Mouse (Mus musculus) megakaryocyte, embryonic 14.5 days (primary cell): ENCODE results near the gene Clybl. TPM values are rescaled to one million over a fixed set of nuclear protein-coding genes. Genes with fewer than 3 reads are reported as not detected.

Experiments used
- H3K27me3 ChIP-seq: replicated peaks from 2 replicates; pipeline ENCODE3; 2012; ENCODE audit warnings: inconsistent platforms
- H3K36me3 ChIP-seq: replicated peaks from 2 replicates; pipeline ENCODE3; 2012; ENCODE audit warnings: low read length, inconsistent platforms, mixed read lengths
- H3K4me1 ChIP-seq: 2 replicates; pipeline ENCODE4 v1.6.1; 2012; ENCODE audit warnings: inconsistent platforms
- H3K4me3 ChIP-seq: replicated peaks from 2 replicates; pipeline ENCODE3; 2012; ENCODE audit warnings: moderate library complexity, mild to moderate bottlenecking, inconsistent platforms
- H3K9me3 ChIP-seq: 2 replicates; pipeline ENCODE4 v1.6.1; 2012; ENCODE audit warnings: inconsistent platforms
- FLI1 ChIP-seq: IDR thresholded peaks from 2 replicates; pipeline ENCODE4 v1.6.1; 2012; ENCODE audit warnings: low read length, inconsistent platforms, mixed read lengths
- GATA1 ChIP-seq: IDR thresholded peaks from 3 replicates; pipeline ENCODE4 v1.6.1; 2012; ENCODE audit warnings: mixed read lengths, low read length, inconsistent platforms, borderline replicate concordance
- polyA plus RNA-seq: library from polyadenylated mRNA; stranded (reverse); fragments of >175 nt; gene quantifications from 2 replicates; pipeline ENCODE4 v1.2.3, GENCODE M21; 2012; ENCODE audit warnings: low replicate concordance; ENCODE audit not compliant: insufficient read depth

The Clybl gene
- polyA plus RNA-seq, 1 experiment: 8.3 TPM

DNA sequence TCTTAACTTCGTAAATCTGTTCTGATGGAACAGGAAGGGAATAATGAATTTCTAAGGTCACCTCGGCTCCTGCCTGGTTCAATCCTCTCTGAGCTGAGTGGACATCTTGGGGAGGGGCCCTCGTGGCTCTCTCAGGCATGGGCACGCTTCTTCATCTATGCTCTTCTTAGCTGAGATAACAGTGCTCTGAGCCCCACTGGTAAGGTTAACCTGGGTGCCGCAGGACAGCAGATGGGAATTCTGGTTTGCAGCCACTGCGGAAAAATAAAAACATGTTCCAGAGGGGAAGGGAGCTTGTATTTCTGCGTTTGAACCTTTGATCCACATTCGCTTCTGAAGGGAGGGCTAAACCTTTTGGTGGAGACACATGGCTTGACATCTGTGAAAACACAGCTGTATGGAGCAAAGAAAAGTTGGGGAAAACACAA lies 43.0 kb downstream of the Clybl start:
- Histone ChIP-seq H3K4me1 (peaks cover 10% of the 10 kb centered on the region), H3K4me3 (no peak overlapping the region), H3K9me3 (peaks cover 5% of the 10 kb centered on the region), H3K27me3 (peaks cover 6% of the 10 kb centered on the region), H3K36me3 (no peaks in the 10 kb centered on the region)
- TF ChIP-seq FLI1 (no peak), GATA1 (no peak)

- no peak for TF ChIP-seq GATA1
- TF ChIP-seq FLI1: no peak
- H3K27me3 ChIP-seq: peaks cover 9% of the 10 kb centered on the region
- no peak overlapping the region for H3K4me3 ChIP-seq
- no peaks in the 10 kb centered on the region for H3K36me3 ChIP-seq
- peaks cover 10% of the 10 kb centered on the region for H3K4me1 ChIP-seq
- no peaks in the 10 kb centered on the region for H3K9me3 ChIP-seq
Observed at GRCm38 (mm10) chr14:122225479-122226132, 44.1 kb downstream of the Clybl start.

DNA sequence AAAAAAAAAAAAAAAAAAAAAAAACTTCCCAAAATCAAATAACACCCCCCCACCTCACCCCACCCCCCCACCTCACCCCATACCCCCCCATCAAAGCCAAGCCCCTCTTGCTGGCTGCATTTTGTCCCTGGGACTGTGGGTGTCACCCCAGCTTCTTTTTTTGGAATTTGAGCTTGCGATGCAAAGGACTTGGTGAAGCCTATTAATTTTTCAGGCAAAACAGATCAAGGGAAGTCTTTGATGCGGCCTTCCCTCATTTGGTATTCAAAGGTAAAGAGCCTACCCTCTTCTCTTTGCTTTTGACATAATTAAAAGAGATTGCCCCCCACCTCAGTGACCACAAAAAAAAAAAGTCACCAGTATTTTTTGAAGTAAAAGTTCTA lies 44.6 kb downstream of the Clybl start:
- Histone ChIP-seq H3K4me3 (no peak overlapping the region), H3K4me1 (peaks cover 10% of the 10 kb centered on the region), H3K9me3 (no peaks in the 10 kb centered on the region), H3K36me3 (no peaks in the 10 kb centered on the region), H3K27me3 (peaks cover 10% of the 10 kb centered on the region)
- no peak for TF ChIP-seq GATA1
- TF ChIP-seq FLI1: no peak

DNA sequence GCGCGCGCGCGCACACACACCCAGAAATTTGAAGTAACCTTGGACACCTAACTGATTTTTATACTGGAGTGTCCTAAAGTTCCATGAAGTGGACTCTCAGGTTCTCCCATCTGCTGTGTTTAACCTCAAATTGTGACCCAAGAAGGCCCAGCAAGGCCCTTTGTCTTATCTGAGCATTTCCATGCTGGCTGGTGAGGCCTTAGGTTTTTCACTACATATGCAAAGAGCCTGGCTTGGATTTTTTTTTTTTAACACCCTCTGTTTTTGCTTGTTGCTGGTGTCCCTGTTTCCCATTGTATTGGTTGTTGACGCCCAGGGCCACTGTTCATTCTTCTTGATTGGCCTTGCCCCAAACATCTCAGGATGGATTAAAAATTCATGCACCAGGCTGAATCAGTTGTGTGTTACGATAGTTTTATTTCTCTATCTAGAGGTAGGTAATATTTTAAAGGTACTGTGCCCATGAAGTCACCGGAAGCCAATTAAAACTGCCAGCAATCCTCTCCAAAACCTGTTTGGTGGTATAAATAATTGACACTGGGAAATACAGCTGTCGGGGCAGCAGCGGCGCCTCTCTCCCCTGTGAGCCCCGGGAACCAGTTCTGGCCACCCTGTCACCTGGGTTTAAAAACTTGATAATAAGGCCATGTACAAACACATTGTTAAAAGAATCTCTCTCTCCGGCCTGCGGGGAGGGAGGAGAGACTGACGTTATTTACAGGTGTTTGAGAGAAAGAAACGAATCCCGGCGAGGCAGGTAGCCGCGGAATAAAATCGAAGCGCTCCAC lies 45.4 kb downstream of the Clybl start:
- TF ChIP-seq GATA1 (no peak), FLI1 (no peak)
- peaks cover 10% of the 10 kb centered on the region for H3K27me3 ChIP-seq
- no peaks in the 10 kb centered on the region for H3K36me3 ChIP-seq
- peaks cover 10% of the 10 kb centered on the region for H3K4me1 ChIP-seq
- H3K4me3 ChIP-seq: no peak overlapping the region
- H3K9me3 ChIP-seq: no peaks in the 10 kb centered on the region

DNA sequence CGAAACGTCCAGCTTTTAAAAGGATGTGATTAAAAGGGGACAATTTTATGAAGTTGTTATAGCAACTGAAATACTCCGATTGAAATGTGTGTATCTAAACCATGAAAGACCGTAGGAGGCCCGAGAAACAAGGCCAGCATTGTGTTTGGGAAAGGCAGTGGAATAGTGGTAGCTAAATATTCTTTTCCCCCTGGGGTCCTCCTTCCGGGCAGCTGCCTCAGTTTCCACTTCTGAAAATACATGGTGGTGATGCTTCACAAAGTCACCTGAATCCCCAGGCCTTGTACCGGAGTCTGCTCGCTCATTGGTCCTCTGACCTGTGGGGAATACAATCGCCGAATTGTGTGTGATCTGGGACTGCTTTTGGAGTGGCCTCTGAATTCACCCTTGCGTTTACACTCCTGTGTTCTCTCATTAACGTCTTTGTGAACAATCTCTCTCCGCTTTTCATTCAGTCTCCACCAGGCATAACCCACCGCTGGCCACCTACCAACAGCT lies 46.0 kb downstream of the Clybl start:
- no peak for TF ChIP-seq FLI1
- no peak for TF ChIP-seq GATA1
- Histone ChIP-seq H3K4me1 (peaks cover 10% of the 10 kb centered on the region), H3K27me3 (peaks cover 10% of the 10 kb centered on the region), H3K4me3 (no peak overlapping the region), H3K36me3 (no peaks in the 10 kb centered on the region), H3K9me3 (no peaks in the 10 kb centered on the region)

DNA sequence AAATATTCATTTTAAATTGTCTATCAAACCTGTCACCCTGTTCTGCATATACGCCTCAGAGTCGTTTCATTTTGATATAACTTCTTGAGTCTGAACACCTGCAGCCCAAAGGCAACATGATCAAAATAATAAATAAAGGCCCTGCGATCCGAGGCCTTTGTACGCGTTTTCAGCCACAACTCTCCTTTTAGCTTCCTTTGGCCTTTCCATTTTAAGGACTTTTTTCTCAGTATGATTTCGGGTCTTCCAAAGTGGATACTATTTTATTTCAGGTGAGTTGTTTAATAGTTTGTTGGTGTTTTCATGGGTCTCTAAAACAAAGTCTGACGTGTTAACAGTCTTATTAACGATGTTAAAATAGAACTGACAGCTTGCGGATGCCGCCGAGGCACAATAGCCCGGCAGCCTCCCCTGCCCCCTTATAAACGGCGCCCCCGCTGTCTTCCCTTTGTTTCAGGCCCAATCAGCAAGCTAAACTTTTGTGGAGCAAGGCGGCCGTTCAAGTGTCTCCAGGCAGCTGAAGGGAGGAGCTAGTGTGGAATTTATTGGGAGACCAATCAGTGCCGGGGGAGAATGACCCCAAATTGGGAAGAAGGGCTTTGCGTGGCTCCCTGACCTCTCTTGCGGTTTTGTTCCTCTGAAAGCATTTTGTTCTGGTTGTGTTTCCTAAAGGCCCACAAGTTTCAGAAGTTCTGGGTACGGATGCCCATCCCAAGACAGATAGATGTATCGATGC lies 47.5 kb downstream of the Clybl start:
- peaks cover 10% of the 10 kb centered on the region for H3K27me3 ChIP-seq
- no peaks in the 10 kb centered on the region for H3K36me3 ChIP-seq
- no peak overlapping the region for H3K4me3 ChIP-seq
- no peak for TF ChIP-seq FLI1
- TF ChIP-seq GATA1: no peak
- no peaks in the 10 kb centered on the region for H3K4me1 ChIP-seq
- H3K9me3 ChIP-seq: no peaks in the 10 kb centered on the region

DNA sequence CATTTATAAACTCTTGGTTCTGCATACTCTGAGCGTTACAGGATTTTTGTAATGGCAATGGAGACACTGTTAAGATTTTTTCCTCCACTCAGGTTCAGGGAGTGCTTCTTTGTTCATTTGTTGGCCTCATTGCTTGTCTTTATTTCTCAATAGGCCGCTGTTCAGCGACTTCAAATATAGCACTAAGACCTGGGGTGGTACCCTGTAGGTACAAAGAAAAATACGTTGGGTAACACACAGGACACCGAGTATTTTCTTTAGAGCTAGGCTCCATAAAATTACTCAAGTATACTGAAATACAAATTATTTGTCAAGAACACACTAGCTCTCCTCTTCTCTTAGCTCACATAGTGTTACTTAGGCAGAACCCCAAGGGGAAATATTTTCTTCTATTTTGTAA lies 48.5 kb downstream of the Clybl start:
- no peaks in the 10 kb centered on the region for H3K4me1 ChIP-seq
- peaks cover 8% of the 10 kb centered on the region for H3K27me3 ChIP-seq
- no peaks in the 10 kb centered on the region for H3K36me3 ChIP-seq
- H3K4me3 ChIP-seq: no peak overlapping the region
- H3K9me3 ChIP-seq: no peaks in the 10 kb centered on the region
- TF ChIP-seq GATA1: no peak
- TF ChIP-seq FLI1: no peak

GRCm38 (mm10) chr14:122230621-122231025 lies 49.1 kb downstream of the Clybl start:
- peaks cover 5% of the 10 kb centered on the region for H3K27me3 ChIP-seq
- TF ChIP-seq FLI1 (no peak), GATA1 (no peak)
- H3K36me3 ChIP-seq: no peaks in the 10 kb centered on the region
- no peaks in the 10 kb centered on the region for H3K9me3 ChIP-seq
- no peak overlapping the region for H3K4me3 ChIP-seq
- no peaks in the 10 kb centered on the region for H3K4me1 ChIP-seq

GRCm38 (mm10) chr14:122231073-122231472 lies 49.6 kb downstream of the Clybl start:
- H3K36me3 ChIP-seq: no peaks in the 10 kb centered on the region
- no peaks in the 10 kb centered on the region for H3K4me1 ChIP-seq
- no peaks in the 10 kb centered on the region for H3K9me3 ChIP-seq
- TF ChIP-seq FLI1 (no peak), GATA1 (no peak)
- H3K4me3 ChIP-seq: no peak overlapping the region
- peaks cover 5% of the 10 kb centered on the region for H3K27me3 ChIP-seq

- no peaks in the 10 kb centered on the region for H3K36me3 ChIP-seq
- H3K4me3 ChIP-seq: no peak overlapping the region
- TF ChIP-seq FLI1 (no peak), GATA1 (no peak)
- peaks cover 5% of the 10 kb centered on the region for H3K27me3 ChIP-seq
- no peaks in the 10 kb centered on the region; the same call in 1 of the 2 replicates for H3K4me1 ChIP-seq
- H3K9me3 ChIP-seq: no peaks in the 10 kb centered on the region
Observed at GRCm38 (mm10) chr14:122233212-122233714, 51.8 kb downstream of the Clybl start.
